Mouse (Mus musculus): Measurements from ENCODE around the gene Il27ra. TPM values are rescaled to one million over a fixed set of nuclear protein-coding genes. Genes with fewer than 3 reads are reported as not detected.

Gene Il27ra
- polyA plus RNA-seq, 1 experiment from 2014 or later: 1.2 TPM

GRCm38 (mm10) chr8:84042948-84043342, 556 bp upstream of the Il27ra start:
- peak overlapping the region; percentile 63; the same call in 1 of the 2 replicates for H3K4me2 ChIP-seq (ENCODE audit: low read length)
- ATAC-seq (replicated peaks; ENCODE audit: low FRiP score, low TSS enrichment, low read depth): no peak
- H3K27me3 ChIP-seq (replicated peaks; ENCODE audit: control insufficient read depth, insufficient read depth, low read length): peaks cover 51% of the 10 kb centered on the region
- no peaks in the 10 kb centered on the region for H3K36me3 ChIP-seq (ENCODE audit: control insufficient read depth, insufficient read depth, low read length)
- no peak for DNase-seq (ENCODE audit: low spot score)
- WGBS: 45% methylated on average over 12 of the region's 12 CpGs
- no peak overlapping the region for H3K4me3 ChIP-seq (ENCODE audit: low read depth, low read length)
- H3K4me1 ChIP-seq (replicated peaks; ENCODE audit: control insufficient read depth, insufficient read depth, low read length): no peaks in the 10 kb centered on the region; the same call in 1 of the 2 replicates
- H3K9me3 ChIP-seq (ENCODE audit: control insufficient read depth, low read length): no peaks in the 10 kb centered on the region
- H3K9ac ChIP-seq (ENCODE audit: low read length): no peak overlapping the region
- no peak overlapping the region for H3K27ac ChIP-seq (ENCODE audit: low read depth)

DNA sequence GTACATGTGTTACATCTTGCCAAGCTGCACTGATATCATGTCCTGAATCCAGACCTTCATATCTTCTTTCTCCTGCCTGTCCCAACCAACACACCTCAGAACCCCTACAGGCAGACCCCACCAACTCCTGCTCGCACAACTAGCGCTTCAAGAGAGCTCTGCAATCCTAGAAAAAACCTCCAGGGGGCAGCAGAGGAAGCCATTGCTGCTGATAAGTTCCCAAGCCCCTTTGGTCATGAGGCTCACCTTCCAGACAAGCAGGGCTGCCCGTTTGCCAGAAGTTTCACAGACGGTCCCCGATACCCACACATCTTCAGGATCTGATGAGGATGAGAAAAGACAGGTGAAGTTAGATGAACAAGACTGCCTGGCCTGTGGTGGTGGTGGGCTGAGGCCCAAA, 3.3 kb downstream of the Il27ra start:
- no peak overlapping the region for H3K4me3 ChIP-seq (ENCODE audit: low read depth, low read length)
- no peaks in the 10 kb centered on the region for H3K9me3 ChIP-seq (ENCODE audit: control insufficient read depth, low read length)
- no peaks in the 10 kb centered on the region for H3K36me3 ChIP-seq (ENCODE audit: control insufficient read depth, insufficient read depth, low read length)
- no peaks in the 10 kb centered on the region; the same call in 1 of the 2 replicates for H3K4me1 ChIP-seq (replicated peaks; ENCODE audit: control insufficient read depth, insufficient read depth, low read length)
- peaks cover 36% of the 10 kb centered on the region for H3K27me3 ChIP-seq (replicated peaks; ENCODE audit: control insufficient read depth, insufficient read depth, low read length)
- 5% methylated on average over 5 of the region's 5 CpGs for WGBS
- ATAC-seq (replicated peaks; ENCODE audit: low FRiP score, low TSS enrichment, low read depth) (no peak), DNase-seq (ENCODE audit: low spot score) (peak; percentile 95)
- no peak overlapping the region for H3K27ac ChIP-seq (ENCODE audit: low read depth)
- H3K9ac ChIP-seq (ENCODE audit: low read length): no peak overlapping the region
- H3K4me2 ChIP-seq (ENCODE audit: low read length): no peak overlapping the region

GRCm38 (mm10) chr8:84038015-84038414, 4.4 kb downstream of the Il27ra start:
- no peak overlapping the region for H3K9ac ChIP-seq (ENCODE audit: low read length)
- no peaks in the 10 kb centered on the region; the same call in 1 of the 2 replicates for H3K4me1 ChIP-seq (replicated peaks; ENCODE audit: control insufficient read depth, insufficient read depth, low read length)
- peaks cover 26% of the 10 kb centered on the region for H3K27me3 ChIP-seq (replicated peaks; ENCODE audit: control insufficient read depth, insufficient read depth, low read length)
- WGBS: 70% methylated on average over 5 of the region's 5 CpGs
- no peak for ATAC-seq (replicated peaks; ENCODE audit: low FRiP score, low TSS enrichment, low read depth)
- no peak for DNase-seq (ENCODE audit: low spot score)
- no peak overlapping the region for H3K4me3 ChIP-seq (ENCODE audit: low read depth, low read length)
- no peak overlapping the region for H3K4me2 ChIP-seq (ENCODE audit: low read length)
- no peak overlapping the region for H3K27ac ChIP-seq (ENCODE audit: low read depth)
- no peaks in the 10 kb centered on the region for H3K9me3 ChIP-seq (ENCODE audit: control insufficient read depth, low read length)
- H3K36me3 ChIP-seq (ENCODE audit: control insufficient read depth, insufficient read depth, low read length): no peaks in the 10 kb centered on the region

- no peaks in the 10 kb centered on the region for H3K4me1 ChIP-seq (replicated peaks; ENCODE audit: control insufficient read depth, insufficient read depth, low read length)
- no peak overlapping the region for H3K9ac ChIP-seq (ENCODE audit: low read length)
- WGBS: 76% methylated on average over 4 of the region's 4 CpGs
- H3K27me3 ChIP-seq (replicated peaks; ENCODE audit: control insufficient read depth, insufficient read depth, low read length): no peaks in the 10 kb centered on the region
- no peak overlapping the region for H3K4me2 ChIP-seq (ENCODE audit: low read length)
- H3K4me3 ChIP-seq (ENCODE audit: low read depth, low read length): no peak overlapping the region
- DNase-seq (ENCODE audit: low spot score): no peak
- no peaks in the 10 kb centered on the region for H3K9me3 ChIP-seq (ENCODE audit: control insufficient read depth, low read length)
- no peak overlapping the region for H3K27ac ChIP-seq (ENCODE audit: low read depth)
- ATAC-seq (replicated peaks; ENCODE audit: low FRiP score, low TSS enrichment, low read depth): no peak
- H3K36me3 ChIP-seq (ENCODE audit: control insufficient read depth, insufficient read depth, low read length): no peaks in the 10 kb centered on the region
Measured at GRCm38 (mm10) chr8:84032777-84033176, 9.6 kb downstream of the Il27ra start.

GRCm38 (mm10) chr8:84029272-84029671, 13.1 kb downstream of the Il27ra start:
- no peak for DNase-seq (ENCODE audit: low spot score)
- no peak for ATAC-seq (replicated peaks; ENCODE audit: low FRiP score, low TSS enrichment, low read depth)
- no peak overlapping the region for H3K4me2 ChIP-seq (ENCODE audit: low read length)
- H3K9me3 ChIP-seq (ENCODE audit: control insufficient read depth, low read length): no peaks in the 10 kb centered on the region
- peaks cover 14% of the 10 kb centered on the region for H3K4me1 ChIP-seq (replicated peaks; ENCODE audit: control insufficient read depth, insufficient read depth, low read length)
- no peak overlapping the region for H3K27ac ChIP-seq (ENCODE audit: low read depth)
- H3K36me3 ChIP-seq (ENCODE audit: control insufficient read depth, insufficient read depth, low read length): no peaks in the 10 kb centered on the region
- H3K4me3 ChIP-seq (ENCODE audit: low read depth, low read length): no peak overlapping the region
- H3K27me3 ChIP-seq (replicated peaks; ENCODE audit: control insufficient read depth, insufficient read depth, low read length): peaks cover 10% of the 10 kb centered on the region; the same call in 1 of the 2 replicates
- WGBS: 87% methylated on average over 5 of the region's 5 CpGs
- no peak overlapping the region for H3K9ac ChIP-seq (ENCODE audit: low read length)

DNA sequence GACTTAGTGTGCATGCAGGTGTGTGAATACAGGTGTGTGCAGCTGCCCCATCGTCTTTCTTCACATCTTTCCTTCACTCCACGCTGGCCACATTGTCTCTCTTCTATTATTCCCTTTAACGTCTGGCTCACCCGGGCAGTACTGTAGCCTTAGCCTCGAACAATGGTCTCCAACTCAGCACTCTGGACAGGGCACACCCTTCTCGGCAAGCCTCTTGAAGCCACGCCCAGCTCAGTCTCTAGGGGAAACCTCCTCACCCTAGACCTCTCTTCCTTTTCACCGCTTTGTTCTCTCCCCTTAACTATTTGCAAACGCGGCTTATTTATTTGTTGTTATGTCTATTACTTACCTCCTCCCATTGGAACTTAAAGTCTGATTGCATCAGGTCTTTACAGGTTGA, 14.9 kb downstream of the Il27ra start:
- Histone ChIP-seq H3K4me3 (ENCODE audit: low read depth, low read length) (no peak overlapping the region), H3K9ac (ENCODE audit: low read length) (no peak overlapping the region), H3K4me2 (ENCODE audit: low read length) (no peak overlapping the region), H3K27ac (ENCODE audit: low read depth) (no peak overlapping the region), H3K36me3 (ENCODE audit: control insufficient read depth, insufficient read depth, low read length) (no peaks in the 10 kb centered on the region), H3K4me1 (replicated peaks; ENCODE audit: control insufficient read depth, insufficient read depth, low read length) (peaks cover 29% of the 10 kb centered on the region), H3K27me3 (replicated peaks; ENCODE audit: control insufficient read depth, insufficient read depth, low read length) (peaks cover 10% of the 10 kb centered on the region; the same call in 1 of the 2 replicates), H3K9me3 (ENCODE audit: control insufficient read depth, low read length) (no peaks in the 10 kb centered on the region)
- no peak for DNase-seq (ENCODE audit: low spot score)
- WGBS: 25% methylated on average over 10 of the region's 10 CpGs
- ATAC-seq (replicated peaks; ENCODE audit: low FRiP score, low TSS enrichment, low read depth): no peak

DNA sequence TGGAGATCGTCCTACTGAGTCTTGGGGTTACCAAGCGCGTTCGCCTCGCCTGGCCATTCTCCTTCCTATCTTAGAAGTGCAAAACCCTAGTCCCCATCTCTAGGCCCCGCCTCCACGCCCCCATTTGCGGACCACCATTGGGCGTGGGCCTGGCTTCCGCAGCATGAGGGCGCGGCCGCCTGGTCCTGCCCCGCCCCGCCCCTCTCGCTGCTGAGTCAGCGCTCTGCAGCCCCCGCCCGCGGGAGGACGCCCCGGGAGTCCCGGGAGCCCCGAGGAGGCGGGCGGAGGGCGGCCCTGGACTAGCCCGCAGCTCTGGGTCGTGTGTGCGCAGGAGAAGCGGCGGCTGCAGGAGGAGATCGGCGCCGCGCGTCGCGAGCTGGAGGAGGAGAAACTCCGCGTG, 16.5 kb downstream of the Il27ra start:
- H3K27ac ChIP-seq (ENCODE audit: low read depth): no peak overlapping the region
- H3K4me2 ChIP-seq (ENCODE audit: low read length): peak overlapping the region; percentile 67
- WGBS: 3% methylated on average over 41 of the region's 41 CpGs
- H3K27me3 ChIP-seq (replicated peaks; ENCODE audit: control insufficient read depth, insufficient read depth, low read length): peaks cover 10% of the 10 kb centered on the region; the same call in 1 of the 2 replicates
- no peaks in the 10 kb centered on the region for H3K9me3 ChIP-seq (ENCODE audit: control insufficient read depth, low read length)
- H3K9ac ChIP-seq (ENCODE audit: low read length): peak overlapping the region; percentile 21; the same call in 1 of the 2 replicates
- DNase-seq (ENCODE audit: low spot score) (peak; percentile 70), ATAC-seq (replicated peaks; ENCODE audit: low FRiP score, low TSS enrichment, low read depth) (peak; percentile 56)
- peak overlapping the region; percentile 39 for H3K4me3 ChIP-seq (ENCODE audit: low read depth, low read length)
- H3K36me3 ChIP-seq (ENCODE audit: control insufficient read depth, insufficient read depth, low read length): no peaks in the 10 kb centered on the region
- H3K4me1 ChIP-seq (replicated peaks; ENCODE audit: control insufficient read depth, insufficient read depth, low read length): peaks cover 33% of the 10 kb centered on the region

DNA sequence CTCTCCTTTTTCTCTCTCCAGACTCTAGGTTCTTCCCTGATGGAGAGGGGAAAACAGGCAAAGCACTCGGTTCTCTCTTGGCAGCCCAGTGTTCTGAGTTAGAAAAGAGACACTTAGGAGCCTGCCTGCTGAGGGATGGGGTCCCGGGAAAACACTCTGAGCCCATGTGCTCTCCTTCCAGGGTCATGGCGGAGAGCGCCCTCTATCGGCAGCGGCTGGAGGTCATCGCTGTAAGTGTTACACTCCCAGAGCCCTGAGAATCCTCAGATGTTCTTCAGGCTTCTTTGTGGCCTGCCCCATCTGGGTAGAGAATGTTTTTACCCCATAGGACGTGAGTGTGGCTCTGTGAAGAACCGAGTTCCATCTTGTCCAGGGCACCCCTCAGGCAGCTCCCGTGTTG, 18.2 kb downstream of the Il27ra start:
- Histone ChIP-seq H3K27me3 (replicated peaks; ENCODE audit: control insufficient read depth, insufficient read depth, low read length) (peaks cover 10% of the 10 kb centered on the region; the same call in 1 of the 2 replicates), H3K36me3 (ENCODE audit: control insufficient read depth, insufficient read depth, low read length) (no peaks in the 10 kb centered on the region), H3K9ac (ENCODE audit: low read length) (no peak overlapping the region), H3K9me3 (ENCODE audit: control insufficient read depth, low read length) (no peaks in the 10 kb centered on the region), H3K27ac (ENCODE audit: low read depth) (no peak overlapping the region), H3K4me1 (replicated peaks; ENCODE audit: control insufficient read depth, insufficient read depth, low read length) (peaks cover 33% of the 10 kb centered on the region), H3K4me2 (ENCODE audit: low read length) (peak overlapping the region; percentile 40; the same call in 1 of the 2 replicates), H3K4me3 (ENCODE audit: low read depth, low read length) (no peak overlapping the region)
- ATAC-seq (replicated peaks; ENCODE audit: low FRiP score, low TSS enrichment, low read depth) (no peak), DNase-seq (ENCODE audit: low spot score) (peak; percentile 80)
- WGBS: 19% methylated on average over 10 of the region's 10 CpGs

DNA sequence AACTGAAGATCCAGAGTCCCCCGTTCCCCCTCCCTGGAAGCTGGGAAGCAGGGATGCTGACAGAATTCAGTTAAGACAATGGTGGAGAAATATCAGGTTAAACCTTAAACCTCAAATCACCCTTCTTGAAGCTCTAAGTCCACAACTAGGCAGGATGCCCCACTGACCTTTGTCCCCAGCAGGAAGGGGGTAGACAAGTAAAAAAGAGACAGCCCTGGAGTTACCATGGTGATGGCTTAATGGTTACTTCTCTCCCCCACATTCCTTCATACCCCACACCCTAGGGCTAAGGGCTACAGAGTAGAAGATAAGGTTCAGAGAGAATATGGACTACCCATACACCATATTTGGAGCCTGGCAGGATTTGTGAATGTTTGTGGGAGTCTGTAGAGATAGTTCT, 18.8 kb downstream of the Il27ra start:
- ATAC-seq (replicated peaks; ENCODE audit: low FRiP score, low TSS enrichment, low read depth): 0 out of 2 replicates have a peak, but pooled peaks have one; percentile 29
- no peak overlapping the region for H3K4me3 ChIP-seq (ENCODE audit: low read depth, low read length)
- peak overlapping the region; percentile 40 for H3K4me2 ChIP-seq (ENCODE audit: low read length)
- H3K9ac ChIP-seq (ENCODE audit: low read length): no peak overlapping the region
- 58% methylated on average over 1 of the region's 1 CpGs for WGBS
- H3K36me3 ChIP-seq (ENCODE audit: control insufficient read depth, insufficient read depth, low read length): no peaks in the 10 kb centered on the region
- no peaks in the 10 kb centered on the region for H3K9me3 ChIP-seq (ENCODE audit: control insufficient read depth, low read length)
- DNase-seq (ENCODE audit: low spot score): no peak
- peaks cover 33% of the 10 kb centered on the region for H3K4me1 ChIP-seq (replicated peaks; ENCODE audit: control insufficient read depth, insufficient read depth, low read length)
- peaks cover 10% of the 10 kb centered on the region; the same call in 1 of the 2 replicates for H3K27me3 ChIP-seq (replicated peaks; ENCODE audit: control insufficient read depth, insufficient read depth, low read length)
- H3K27ac ChIP-seq (ENCODE audit: low read depth): no peak overlapping the region

Measured in intestine, embryonic 14.5 days (tissue).